Mouse (Mus musculus) R1 (cell line): ENCODE measurements around the gene Pla2g12a.

Experiments
- DNase-seq: peaks from one replicate; pipeline ENCODE4 v3.0.0-alpha.2; 2018; ENCODE audit warnings: low read depth, low spot score

The Pla2g12a gene

GRCm38 (mm10) chr3:129898886-129899285 lies 20.5 kb downstream of the Pla2g12a start:
- DNase-seq: peak; percentile 92

DNA sequence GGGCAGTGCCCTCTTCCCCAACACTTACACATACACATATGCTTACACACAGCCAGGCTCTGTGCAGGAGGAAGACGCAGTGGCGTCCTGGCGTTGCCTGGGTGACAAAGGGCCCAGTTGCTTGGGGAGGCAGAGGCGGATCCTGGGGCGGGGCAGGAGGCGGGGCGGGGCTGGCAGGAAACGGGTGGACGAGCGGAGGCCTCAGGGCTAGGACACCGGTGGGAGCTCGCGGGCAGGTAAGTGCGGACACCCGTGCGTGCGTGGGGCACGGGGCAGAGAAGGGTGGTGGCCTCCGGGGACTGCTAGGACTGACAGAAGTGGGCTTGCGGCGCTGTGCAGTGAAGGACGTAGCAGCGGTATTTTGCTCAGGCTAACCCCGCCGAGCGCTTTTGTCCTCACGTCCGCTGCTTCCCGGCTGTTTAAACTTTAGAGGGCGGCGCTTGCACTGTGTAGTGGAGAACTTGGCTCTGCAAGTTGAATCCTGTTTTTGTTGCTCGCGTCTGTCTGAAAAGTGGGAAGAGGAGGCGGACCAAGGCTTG lies 22.9 kb downstream of the Pla2g12a start, which contains the start of gene Casp6:
Gene Casp6 (plus strand): TSS at position 155 of the 539 bp plus-strand sequence.
- peak; percentile 82 for DNase-seq

DNA sequence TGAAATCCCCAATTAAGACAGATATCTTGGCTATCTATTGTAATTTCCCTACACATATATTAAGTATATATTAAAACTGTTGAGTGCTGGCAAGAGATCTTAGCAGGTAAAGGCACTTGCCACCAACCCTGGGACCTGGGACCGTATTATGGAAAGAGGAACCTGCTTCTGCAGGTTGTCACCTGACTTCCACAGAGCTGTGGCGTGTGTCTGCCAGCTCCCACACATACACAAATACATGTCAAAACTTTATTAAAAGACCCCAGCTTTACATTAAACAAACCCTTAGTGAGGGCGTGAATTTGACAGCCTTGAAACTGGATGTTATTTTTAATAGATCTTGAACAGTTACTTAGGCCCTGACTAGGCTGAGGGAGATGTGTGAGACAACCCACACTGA lies 25.0 kb downstream of the Pla2g12a start:
- no peak for DNase-seq

- no peak for DNase-seq
Measured at GRCm38 (mm10) chr3:129903866-129904265, 25.5 kb downstream of the Pla2g12a start.

DNA sequence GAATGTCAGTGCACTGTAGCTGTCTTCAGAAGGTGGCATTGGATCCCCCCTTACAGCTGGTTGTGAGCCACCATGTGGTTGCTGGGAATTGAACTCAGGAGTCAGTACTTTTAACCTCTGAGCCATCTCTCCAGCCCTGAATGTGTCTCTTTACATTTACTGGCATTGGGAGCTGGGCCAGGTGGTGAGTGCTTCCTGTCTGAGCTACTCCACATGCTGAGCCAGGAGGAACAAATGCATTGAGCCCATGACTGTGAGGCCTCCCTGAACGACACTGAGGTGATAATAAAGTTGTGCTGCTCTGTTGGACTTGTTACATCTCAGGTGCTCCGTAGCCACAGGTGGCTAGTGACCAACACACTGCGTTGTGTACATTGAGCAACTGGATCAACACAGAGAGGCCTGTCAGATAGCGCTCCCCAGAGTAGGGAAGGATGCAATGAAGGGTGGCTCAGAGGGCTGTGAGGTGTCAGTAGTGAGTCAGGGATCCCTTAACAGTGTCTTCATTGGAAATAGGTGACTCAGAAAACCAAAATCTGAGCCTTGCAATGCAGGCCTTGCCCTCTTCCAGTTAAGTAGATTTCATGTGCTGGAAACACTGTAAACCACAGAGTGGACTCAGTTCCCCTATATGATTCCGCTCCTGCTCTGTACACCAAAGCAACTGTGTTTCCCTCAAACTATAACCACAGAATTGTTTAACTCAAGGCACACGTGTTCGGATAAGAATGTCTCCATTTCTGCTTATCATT lies 26.2 kb downstream of the Pla2g12a start:
- DNase-seq: no peak

- no peak for DNase-seq
Measured at GRCm38 (mm10) chr3:129912025-129912424, 33.6 kb downstream of the Pla2g12a start.

DNA sequence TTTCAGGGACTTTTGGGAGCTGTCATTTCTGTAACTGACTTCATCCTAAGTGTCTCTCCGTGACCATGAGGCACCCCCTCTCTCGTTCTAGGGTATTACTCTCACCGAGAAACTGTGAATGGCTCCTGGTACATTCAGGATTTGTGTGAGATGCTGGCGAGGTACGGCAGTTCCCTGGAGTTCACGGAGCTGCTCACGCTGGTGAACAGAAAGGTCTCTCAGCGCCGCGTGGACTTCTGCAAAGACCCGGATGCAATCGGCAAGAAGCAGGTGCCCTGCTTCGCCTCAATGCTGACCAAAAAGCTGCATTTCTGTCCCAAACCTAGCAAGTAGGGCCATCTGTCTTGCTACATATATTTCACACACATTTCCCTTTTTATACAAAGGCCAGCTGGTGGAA lies 34.8 kb downstream of the Pla2g12a start:
- DNase-seq: no peak

DNA sequence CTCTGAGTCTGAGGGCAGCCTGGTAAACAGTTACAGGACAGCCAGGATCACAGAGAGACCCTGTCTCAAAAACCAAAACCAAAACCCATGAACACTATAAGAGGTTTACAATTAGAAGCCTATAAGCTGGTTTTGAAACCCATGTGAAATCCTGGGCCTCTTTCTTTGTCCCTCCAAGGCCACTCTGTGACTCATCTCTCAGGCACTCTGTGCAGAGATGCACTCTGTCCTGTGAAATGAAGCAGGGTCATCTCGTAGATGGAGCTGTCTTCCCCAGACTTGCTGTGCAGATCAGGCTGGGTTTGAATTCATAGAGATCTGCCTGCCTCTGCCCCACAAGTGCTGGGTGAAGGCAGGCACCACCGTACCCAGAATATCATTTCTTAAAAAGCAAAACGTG lies 39.0 kb downstream of the Pla2g12a start:
- no peak for DNase-seq

- DNase-seq: peak; percentile 70
Measured at GRCm38 (mm10) chr3:129918434-129918833, 40.0 kb downstream of the Pla2g12a start.

GRCm38 (mm10) chr3:129923581-129923980 lies 45.2 kb downstream of the Pla2g12a start:
- DNase-seq: no peak

GRCm38 (mm10) chr3:129925861-129926260 lies 47.5 kb downstream of the Pla2g12a start:
- no peak for DNase-seq

- DNase-seq: no peak
Measured at GRCm38 (mm10) chr3:129930213-129930778, 51.9 kb downstream of the Pla2g12a start.

- peak; percentile 70 for DNase-seq
Measured at GRCm38 (mm10) chr3:129932443-129932842, 54.0 kb downstream of the Pla2g12a start.

GRCm38 (mm10) chr3:129936561-129936960 lies 58.2 kb downstream of the Pla2g12a start:
- DNase-seq: no peak

- no peak for DNase-seq
Measured at GRCm38 (mm10) chr3:129937848-129938247, 59.4 kb downstream of the Pla2g12a start.

DNA sequence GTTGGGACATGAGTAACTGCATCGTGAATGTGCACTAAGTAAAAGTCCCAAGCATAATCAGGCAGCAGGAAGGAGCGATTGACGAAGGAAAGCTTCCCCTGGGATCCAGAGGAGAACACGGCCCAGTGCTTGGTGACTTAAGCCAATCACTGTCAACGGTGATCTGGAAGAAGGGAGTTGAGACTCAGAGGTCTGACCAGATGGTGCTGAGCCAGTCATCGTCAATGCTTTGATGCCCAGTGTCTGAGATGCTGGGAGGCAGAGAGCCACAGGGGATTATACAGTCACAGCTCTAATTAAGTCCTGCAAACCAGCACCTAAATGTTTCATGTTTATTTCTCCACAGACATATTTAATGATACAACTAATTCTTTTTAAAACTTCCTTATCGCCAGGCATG lies 60.7 kb downstream of the Pla2g12a start:
- no peak for DNase-seq

GRCm38 (mm10) chr3:129940780-129941179 lies 62.4 kb downstream of the Pla2g12a start:
- DNase-seq: no peak

DNA sequence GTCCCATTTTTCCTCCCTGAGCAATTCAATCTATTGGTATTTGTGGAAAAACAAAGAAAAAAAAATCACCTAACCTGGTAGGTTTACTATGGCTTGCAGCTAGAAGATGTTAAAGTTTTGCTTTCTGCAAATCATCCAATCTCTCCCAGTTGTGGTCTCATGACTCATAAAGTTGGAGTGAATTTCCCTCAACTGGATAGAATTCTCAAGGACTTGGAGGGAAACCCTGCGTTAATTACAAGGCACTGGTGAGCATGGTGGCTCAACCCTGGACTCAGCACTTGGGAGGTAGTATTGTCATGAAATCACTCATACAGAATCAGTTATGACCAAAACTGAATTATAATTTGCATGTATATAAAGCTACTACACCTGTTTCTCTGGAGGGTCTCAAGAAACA lies 62.9 kb downstream of the Pla2g12a start:
- no peak for DNase-seq

GRCm38 (mm10) chr3:129943813-129944212 lies 65.4 kb downstream of the Pla2g12a start:
- DNase-seq: no peak
